Mouse (Mus musculus): Measurements from ENCODE around the gene Olfm4. TPM values are rescaled to one million over a fixed set of nuclear protein-coding genes. Genes with fewer than 3 reads are reported as not detected.

The Olfm4 gene
- total RNA-seq, 2 experiments from 2014 or later: 2.1 to 2.5 TPM

- DNase-seq (ENCODE audit: low spot score in 2 of 2): peak; percentile 57 to 87
Observed at GRCm38 (mm10) chr14:80026078-80026477, 42.2 kb downstream of the Olfm4 start.

GRCm38 (mm10) chr14:80029297-80030001 is 45.6 kb downstream of the Olfm4 start:
- no peak for DNase-seq (ENCODE audit: low spot score in 2 of 2)

GRCm38 (mm10) chr14:80039645-80040272 is 55.9 kb downstream of the Olfm4 start:
- no peak for DNase-seq (ENCODE audit: low spot score in 2 of 2)

GRCm38 (mm10) chr14:80046104-80046734 is 62.3 kb downstream of the Olfm4 start:
- no peak for DNase-seq (ENCODE audit: low spot score in 2 of 2)

- no peak for DNase-seq (ENCODE audit: low spot score in 2 of 2)
Observed at GRCm38 (mm10) chr14:80047368-80048101, 63.7 kb downstream of the Olfm4 start.

- DNase-seq (ENCODE audit: low spot score in 2 of 2): no peak
Observed at GRCm38 (mm10) chr14:80055725-80056124, 71.8 kb downstream of the Olfm4 start.

GRCm38 (mm10) chr14:80061686-80062085 is 77.8 kb downstream of the Olfm4 start:
- DNase-seq (ENCODE audit: low spot score in 2 of 2): no peak

- no peak for DNase-seq (ENCODE audit: low spot score in 2 of 2)
Observed at GRCm38 (mm10) chr14:80062896-80063295, 79.0 kb downstream of the Olfm4 start.

GRCm38 (mm10) chr14:80070580-80070979 is 86.7 kb downstream of the Olfm4 start:
- DNase-seq (ENCODE audit: low spot score in 2 of 2): peak in 1 of 2 experiments; percentile 24

Other genes starting within 250 kb of the Olfm4 start
- 10 to 100 TPM; 86.8 to 88.3 TPM for gene Pcdh8, start 212.8 kb upstream of the Olfm4 start, total RNA-seq (2021)

Measured in layer of hippocampus, adult 18-20 months (tissue).